Mouse (Mus musculus): Measurements from ENCODE around the gene Rnasek.

GRCm38 (mm10) chr11:70226602-70226890 lies 13.1 kb downstream of the Rnasek start:
- no peak for TF ChIP-seq CTCF (IDR thresholded peaks at IDR 0.05; ENCODE audit: low read depth, low read length)
- TF ChIP-seq GATA1 (IDR thresholded peaks at IDR 0.05; ENCODE audit: borderline replicate concordance, low read length), result no peak
- TF ChIP-seq TAL1 (conservative IDR thresholded peaks at IDR 0.05; ENCODE audit: low read depth, low read length), result no peak
- no peak for TF ChIP-seq POLR2AphosphoS5 (IDR thresholded peaks at IDR 0.05; ENCODE audit: insufficient replicate concordance, low read depth, low read length)
